Mouse (Mus musculus) effector memory CD4-positive, alpha-beta T cell, adult 7 months (primary cell): ENCODE measurements around the gene Atp6ap1l. TPM values are rescaled to one million over a fixed set of nuclear protein-coding genes. Genes with fewer than 3 reads are reported as not detected.

Experiments
- polyA plus RNA-seq: library from polyadenylated mRNA; unstranded; fragments of 100-300 nt; shearing (Covaris generic); gene quantifications from one replicate; pipeline ENCODE4 v1.2.1, GENCODE M21; 2017

Gene Atp6ap1l
- 1.1 TPM for polyA plus RNA-seq

DNA sequence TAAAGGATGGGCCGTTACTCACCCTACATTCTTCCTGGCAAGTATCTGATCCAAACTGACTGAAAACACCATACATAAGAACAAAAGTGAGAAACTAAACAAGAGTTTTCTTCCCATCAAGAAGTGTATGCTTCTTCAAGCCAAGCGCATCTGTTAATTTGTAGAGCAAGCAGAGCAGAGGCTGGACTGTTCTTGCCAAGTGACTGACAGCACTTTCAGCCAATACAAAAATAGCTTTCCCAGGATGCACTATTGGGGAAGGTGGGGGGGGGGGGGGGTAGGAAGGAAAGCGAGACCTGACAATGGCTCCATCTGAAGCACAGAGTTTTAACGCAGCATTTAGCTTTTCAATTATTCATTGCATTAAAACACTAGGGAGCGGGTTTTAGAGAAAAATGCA, at the start of gene Atp6ap1l:
TSS of gene Atp6ap1l (minus strand) at position 180 of the 400 bp plus-strand sequence.

DNA sequence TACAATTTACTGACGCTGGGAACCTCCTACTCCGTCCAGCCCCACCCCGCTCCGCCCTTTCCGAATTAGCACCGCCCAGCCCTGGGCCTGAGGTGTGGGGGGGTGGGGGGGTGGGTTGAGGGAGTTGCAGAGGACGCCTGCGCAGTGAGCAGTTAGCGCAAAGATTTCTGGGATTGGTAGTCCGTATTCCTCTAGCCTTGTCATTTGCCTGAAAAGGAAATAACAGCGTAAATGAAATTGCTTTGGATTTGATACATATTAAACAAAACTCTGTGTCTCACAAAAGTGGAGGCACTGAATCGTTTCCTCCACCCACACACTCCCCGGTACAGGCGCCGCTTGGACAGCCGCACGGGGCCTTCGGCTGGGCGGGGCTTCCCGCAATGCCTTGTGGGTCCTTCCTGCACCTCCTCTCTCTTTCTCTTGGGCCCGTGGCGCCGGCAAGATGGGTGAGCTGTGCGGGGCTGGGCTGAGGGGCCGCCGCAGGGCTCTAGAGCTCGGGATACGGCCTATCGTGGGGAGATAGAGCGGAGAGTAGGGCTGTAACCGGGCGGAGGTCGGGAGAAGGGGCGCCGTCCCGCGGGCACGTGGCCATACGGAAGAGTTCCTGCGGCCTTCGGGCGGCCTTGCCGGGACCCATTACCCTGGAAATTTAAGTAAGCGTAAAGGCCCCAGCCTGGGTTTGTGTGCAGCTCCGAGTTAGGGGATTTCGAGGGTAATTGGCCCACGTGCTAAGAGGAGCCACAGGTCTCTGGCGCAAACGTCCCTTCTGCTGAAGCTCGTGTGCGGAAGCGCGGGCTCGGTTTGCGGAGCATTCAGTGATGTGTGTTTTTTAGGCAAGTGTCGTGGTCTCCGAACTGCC, 17.8 kb upstream of the Atp6ap1l start, which contains the start of gene Rps23:
TSS of gene Rps23 (plus strand) at position 208 of the 862 bp plus-strand sequence.

Other genes with a start within 250 kb of the Atp6ap1l start
- gene Rps23, start 17.6 kb upstream of the Atp6ap1l start, polyA plus RNA-seq = 658 TPM